Mouse (Mus musculus): ENCODE data around the gene Nudt8. TPM values are rescaled to one million over a fixed set of nuclear protein-coding genes. Genes with fewer than 3 reads are reported as not detected.
"Not testable (repeated sequence)": the region's sequence is repeated elsewhere in the genome, so short reads cannot be mapped to it uniquely, and the experiment has no call there.

Gene Nudt8
- polyA plus RNA-seq, 1 experiment from 2014 or later = 36.0 TPM

DNA sequence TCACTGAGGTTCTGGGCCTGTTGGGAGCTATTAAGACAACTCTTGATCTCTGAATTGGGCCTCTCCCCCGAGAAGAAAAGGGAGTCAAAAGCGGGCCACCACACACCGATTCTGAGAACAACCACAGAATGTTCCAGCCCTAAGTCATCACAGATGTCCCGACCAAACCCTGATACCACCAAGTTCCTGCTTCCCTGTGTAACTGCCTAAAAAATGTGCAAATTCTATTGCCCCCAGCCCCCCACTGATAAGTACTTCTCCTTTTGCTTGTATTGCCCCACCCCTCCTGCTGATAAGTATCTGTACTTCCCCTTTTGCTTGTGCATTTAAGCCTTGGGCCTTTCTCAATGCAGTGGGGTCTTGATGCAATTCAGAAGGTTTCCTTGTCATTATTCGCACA is 43.7 kb downstream of the Nudt8 start:
- not testable (repeated sequence) for H3K36me3 ChIP-seq; ATAC-seq (replicated peaks); H3K27ac ChIP-seq (replicated peaks); H3K4me3 ChIP-seq; H3K4me2 ChIP-seq (replicated peaks); H3K9me3 ChIP-seq; H3K27me3 ChIP-seq; H3K4me1 ChIP-seq; H3K9ac ChIP-seq (replicated peaks)
- WGBS = 91% methylated on average over 5 of the region's 5 CpGs

GRCm38 (mm10) chr19:4045966-4046865 is 45.8 kb downstream of the Nudt8 start, which contains the start of gene Gstp2:
Gene Gstp2, minus strand, starts transcription at chr19:4046023.
- no peaks in the 10 kb centered on the region for H3K36me3 ChIP-seq
- no peak for ATAC-seq (replicated peaks)
- WGBS = 48% methylated on average over 16 of the region's 16 CpGs
- H3K4me1 ChIP-seq = peaks cover 3% of the 10 kb centered on the region; the same call in 1 of the 2 replicates
- H3K27ac ChIP-seq (replicated peaks) = no peak within 1 kb of the TSS
- H3K27me3 ChIP-seq = no peaks in the 10 kb centered on the region
- H3K4me2 ChIP-seq (replicated peaks) = peak within 1 kb of the TSS; percentile 18; the same call in 1 of the 2 replicates
- H3K4me3 ChIP-seq = peak within 1 kb of the TSS; percentile 7; the same call in 1 of the 2 replicates
- no peak within 1 kb of the TSS for H3K9ac ChIP-seq (replicated peaks)
- H3K9me3 ChIP-seq = no peaks in the 10 kb centered on the region

DNA sequence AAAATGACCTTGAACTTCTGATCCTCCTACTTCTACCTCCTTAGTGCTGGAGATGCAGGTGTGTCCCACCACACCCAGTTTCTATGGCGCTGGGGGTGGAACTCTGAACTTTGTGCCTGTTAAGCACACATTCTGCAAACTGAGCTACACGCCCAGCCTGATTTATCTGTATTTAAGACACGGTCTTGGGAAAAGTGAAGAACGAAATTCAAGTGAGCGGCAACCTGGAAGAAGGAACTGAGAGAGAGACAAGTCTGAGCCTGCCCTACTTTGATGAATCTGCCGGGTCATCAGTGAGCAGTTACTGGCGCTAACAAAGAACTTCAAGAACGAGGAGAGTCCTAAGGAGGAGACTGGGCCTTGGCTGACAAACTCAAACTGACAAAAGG is 46.5 kb downstream of the Nudt8 start:
- no peak for ATAC-seq (replicated peaks)
- Histone ChIP-seq H3K27me3 (no peaks in the 10 kb centered on the region), H3K4me1 (peaks cover 3% of the 10 kb centered on the region; the same call in 1 of the 2 replicates), H3K4me3 (no peak overlapping the region), H3K27ac (replicated peaks) (no peak overlapping the region), H3K36me3 (no peaks in the 10 kb centered on the region), H3K9me3 (no peaks in the 10 kb centered on the region), H3K4me2 (replicated peaks) (no peak overlapping the region), H3K9ac (replicated peaks) (no peak overlapping the region)
- WGBS = 86% methylated on average over 8 of the region's 8 CpGs

DNA sequence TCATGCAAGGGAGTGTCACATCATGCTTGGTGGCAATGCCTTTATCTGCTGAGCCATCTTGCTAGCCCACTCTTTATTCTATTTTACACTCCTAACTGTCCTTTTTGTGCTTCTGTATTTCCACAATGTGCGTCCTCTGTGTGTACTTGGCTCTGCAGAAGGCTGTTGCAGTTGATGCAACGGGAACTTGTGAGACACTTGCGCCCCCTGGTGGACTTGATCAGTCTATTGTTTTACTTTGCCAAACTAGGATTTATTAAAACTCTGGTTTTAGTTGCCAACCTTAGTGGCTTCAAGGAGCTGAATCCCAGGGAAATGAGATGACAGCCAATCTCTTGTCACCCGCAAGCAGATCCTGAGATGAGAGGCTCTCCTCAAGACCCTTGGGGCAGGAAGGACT is 47.5 kb downstream of the Nudt8 start:
- no peak for ATAC-seq (replicated peaks)
- 9% methylated on average over 4 of the region's 4 CpGs for WGBS
- no peaks in the 10 kb centered on the region for H3K36me3 ChIP-seq

DNA sequence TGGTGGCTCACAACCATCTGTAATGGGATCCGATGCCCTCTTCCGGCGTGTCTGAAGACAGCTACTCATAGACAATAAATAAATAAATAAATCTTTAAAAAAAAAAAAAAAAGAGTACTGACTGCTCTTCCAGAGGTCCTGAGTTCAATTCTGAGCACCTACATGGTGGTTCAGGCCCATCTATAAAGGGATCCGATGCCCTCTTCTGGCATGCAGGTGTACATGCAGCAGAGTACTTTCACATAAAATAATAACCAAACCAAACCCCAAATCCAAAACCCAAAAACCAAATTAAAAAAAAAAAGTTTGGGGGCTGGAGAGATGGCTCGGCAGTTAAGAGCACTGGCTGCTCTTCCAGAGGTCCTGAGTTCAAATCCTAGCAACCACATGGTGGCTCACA is 48.7 kb downstream of the Nudt8 start:
- not testable (repeated sequence) for ATAC-seq (replicated peaks); H3K27ac ChIP-seq (replicated peaks); H3K4me2 ChIP-seq (replicated peaks); H3K9ac ChIP-seq (replicated peaks); H3K36me3 ChIP-seq; H3K4me1 ChIP-seq; H3K27me3 ChIP-seq; H3K4me3 ChIP-seq; H3K9me3 ChIP-seq
- 78% methylated on average over 5 of the region's 5 CpGs for WGBS

More for the DNA sequence above, 47.5 kb downstream of the Nudt8 start:
- Histone ChIP-seq H3K9me3 (no peaks in the 10 kb centered on the region), H3K27me3 (no peaks in the 10 kb centered on the region), H3K4me3 (no peak overlapping the region), H3K9ac (replicated peaks) (no peak overlapping the region), H3K4me1 (peaks cover 3% of the 10 kb centered on the region; the same call in 1 of the 2 replicates), H3K27ac (replicated peaks) (no peak overlapping the region), H3K4me2 (replicated peaks) (no peak overlapping the region)

- WGBS = 95% methylated on average over 5 of the region's 5 CpGs
- H3K4me2 ChIP-seq (replicated peaks) = no peak overlapping the region
These were observed 50.6 kb downstream of the Nudt8 start for GRCm38 (mm10) chr19:4051016-4051415.

More at GRCm38 (mm10) chr19:4051016-4051415, 50.6 kb downstream of the Nudt8 start:
- Histone ChIP-seq H3K4me3 (no peak overlapping the region), H3K4me1 (peaks cover 3% of the 10 kb centered on the region; the same call in 1 of the 2 replicates), H3K27ac (replicated peaks) (no peak overlapping the region), H3K36me3 (no peaks in the 10 kb centered on the region), H3K9me3 (no peaks in the 10 kb centered on the region), H3K27me3 (no peaks in the 10 kb centered on the region), H3K9ac (replicated peaks) (no peak overlapping the region)
- ATAC-seq (replicated peaks) = no peak

Other genes with a start within 250 kb of the Nudt8 start
- gene Kmt5b, start 233.2 kb upstream of the Nudt8 start, polyA plus RNA-seq (2015; fragmentation: Nextera tagmentation; extraction: Ambion mirVana) = 52.3 and 62.9 TPM in 2 replicates
- gene Chka, start 148.8 kb upstream of the Nudt8 start, polyA plus RNA-seq (2015; fragmentation: Nextera tagmentation; extraction: Ambion mirVana) = 62.4 and 62.5 TPM in 2 replicates
- gene Tcirg1, start 93.4 kb upstream of the Nudt8 start, polyA plus RNA-seq (2015; fragmentation: Nextera tagmentation; extraction: Ambion mirVana) = 11.9 and 13.3 TPM in 2 replicates
- gene Ndufs8, start 87.8 kb upstream of the Nudt8 start, polyA plus RNA-seq (2015; fragmentation: Nextera tagmentation; extraction: Ambion mirVana) = 195 and 201 TPM in 2 replicates
- 1.5 and 1.8 TPM in 2 replicates for gene Aldh3b1, start 70.8 kb upstream of the Nudt8 start, polyA plus RNA-seq (2015; fragmentation: Nextera tagmentation; extraction: Ambion mirVana)
- gene Unc93b1, start 65.4 kb upstream of the Nudt8 start, polyA plus RNA-seq (2015; fragmentation: Nextera tagmentation; extraction: Ambion mirVana) = 6.6 and 6.9 TPM in 2 replicates
- not detected in 2 replicates for gene Aldh3b3, start 41.9 kb upstream of the Nudt8 start, polyA plus RNA-seq (2015; fragmentation: Nextera tagmentation; extraction: Ambion mirVana)
- 0.22 and 0.28 TPM in 2 replicates for gene Aldh3b2, start 28.3 kb upstream of the Nudt8 start, polyA plus RNA-seq (2015; fragmentation: Nextera tagmentation; extraction: Ambion mirVana)
- 1.3 and 1.4 TPM in 2 replicates for gene Acy3, start 14.0 kb upstream of the Nudt8 start, polyA plus RNA-seq (2015; fragmentation: Nextera tagmentation; extraction: Ambion mirVana)
- gene Tbx10, start 7.8 kb upstream of the Nudt8 start, polyA plus RNA-seq (2015; fragmentation: Nextera tagmentation; extraction: Ambion mirVana) = 0.13 TPM in 1 of 2 replicates, not detected in the other
- 6.8 and 7.6 TPM in 2 replicates for gene Gm49405, start within 50 bp of the Nudt8 start, polyA plus RNA-seq (2015; fragmentation: Nextera tagmentation; extraction: Ambion mirVana)
- 9.0 and 11.1 TPM in 2 replicates for gene Doc2g, start 2.7 kb downstream of the Nudt8 start, polyA plus RNA-seq (2015; fragmentation: Nextera tagmentation; extraction: Ambion mirVana)
- gene Ndufv1, start 12.2 kb downstream of the Nudt8 start, polyA plus RNA-seq (2015; fragmentation: Nextera tagmentation; extraction: Ambion mirVana) = 225 and 228 TPM in 2 replicates
- 421 and 426 TPM in 2 replicates for gene Gstp1, start 37.4 kb downstream of the Nudt8 start, polyA plus RNA-seq (2015; fragmentation: Nextera tagmentation; extraction: Ambion mirVana)
- gene Gstp2, start 45.4 kb downstream of the Nudt8 start, polyA plus RNA-seq (2015; fragmentation: Nextera tagmentation; extraction: Ambion mirVana) = 1.3 and 4.6 TPM in 2 replicates
- gene Gstp3, start 59.0 kb downstream of the Nudt8 start, polyA plus RNA-seq (2015; fragmentation: Nextera tagmentation; extraction: Ambion mirVana) = not detected in 2 replicates
- not detected in 2 replicates for gene Cabp2, start 81.0 kb downstream of the Nudt8 start, polyA plus RNA-seq (2015; fragmentation: Nextera tagmentation; extraction: Ambion mirVana)
- 82.1 and 83.2 TPM in 2 replicates for gene Cdk2ap2, start 96.6 kb downstream of the Nudt8 start, polyA plus RNA-seq (2015; fragmentation: Nextera tagmentation; extraction: Ambion mirVana)
- 40.7 and 47.2 TPM in 2 replicates for gene Pitpnm1, start 99.4 kb downstream of the Nudt8 start, polyA plus RNA-seq (2015; fragmentation: Nextera tagmentation; extraction: Ambion mirVana)
- 90.1 and 92.5 TPM in 2 replicates for gene Aip, start 125.3 kb downstream of the Nudt8 start, polyA plus RNA-seq (2015; fragmentation: Nextera tagmentation; extraction: Ambion mirVana)
- gene Gpr152, start 139.2 kb downstream of the Nudt8 start, polyA plus RNA-seq (2015; fragmentation: Nextera tagmentation; extraction: Ambion mirVana) = not detected in 2 replicates
- gene Cabp4, start 143.5 kb downstream of the Nudt8 start, polyA plus RNA-seq (2015; fragmentation: Nextera tagmentation; extraction: Ambion mirVana) = 0.10 and 0.15 TPM in 2 replicates
- 144 and 145 TPM in 2 replicates for gene Coro1b, start 148.0 kb downstream of the Nudt8 start, polyA plus RNA-seq (2015; fragmentation: Nextera tagmentation; extraction: Ambion mirVana)
- gene Ptprcap, start 153.0 kb downstream of the Nudt8 start, polyA plus RNA-seq (2015; fragmentation: Nextera tagmentation; extraction: Ambion mirVana) = 0.59 and 1.1 TPM in 2 replicates
- gene Rps6kb2, start 162.8 kb downstream of the Nudt8 start, polyA plus RNA-seq (2015; fragmentation: Nextera tagmentation; extraction: Ambion mirVana) = 54.1 and 54.6 TPM in 2 replicates
- 3.4 and 4.2 TPM in 2 replicates for gene Carns1, start 174.9 kb downstream of the Nudt8 start, polyA plus RNA-seq (2015; fragmentation: Nextera tagmentation; extraction: Ambion mirVana)
- gene Tbc1d10c, start 190.7 kb downstream of the Nudt8 start, polyA plus RNA-seq (2015; fragmentation: Nextera tagmentation; extraction: Ambion mirVana) = 0.70 and 0.86 TPM in 2 replicates
- gene Ppp1ca, start 191.5 kb downstream of the Nudt8 start, polyA plus RNA-seq (2015; fragmentation: Nextera tagmentation; extraction: Ambion mirVana) = 560 and 578 TPM in 2 replicates
- 22.6 and 25.2 TPM in 2 replicates for gene Rad9a, start 201.1 kb downstream of the Nudt8 start, polyA plus RNA-seq (2015; fragmentation: Nextera tagmentation; extraction: Ambion mirVana)
- 0.39 and 0.43 TPM in 2 replicates for gene Clcf1, start 213.7 kb downstream of the Nudt8 start, polyA plus RNA-seq (2015; fragmentation: Nextera tagmentation; extraction: Ambion mirVana)
- not detected in 2 replicates for gene AC109138.7, start 213.8 kb downstream of the Nudt8 start, polyA plus RNA-seq (2015; fragmentation: Nextera tagmentation; extraction: Ambion mirVana)
- 17.2 and 18.1 TPM in 2 replicates for gene Pold4, start 231.3 kb downstream of the Nudt8 start, polyA plus RNA-seq (2015; fragmentation: Nextera tagmentation; extraction: Ambion mirVana)